Mouse (Mus musculus) brain, embryonic 14.5 days (tissue): ENCODE measurements around the gene Cyth2.

ENCODE experiments used
- CTCF ChIP-seq: fragments of 200-500 bp; IDR thresholded peaks from 2 replicates; pipeline ENCODE4 v1.5.1; 2012; ENCODE audit warnings: inconsistent platforms, mild to moderate bottlenecking, moderate library complexity, borderline replicate concordance; ENCODE audit not compliant: insufficient read depth, insufficient read length; ENCODE audit errors: extremely low read depth
- POLR2A ChIP-seq: fragments of 200-500 bp; IDR thresholded peaks from 2 replicates; pipeline ENCODE4 v1.6.1; 2012; ENCODE audit warnings: mild to moderate bottlenecking, inconsistent platforms, borderline replicate concordance; ENCODE audit not compliant: poor library complexity, insufficient read depth, insufficient read length, severe bottlenecking; ENCODE audit errors: extremely low read depth

GRCm38 (mm10) chr7:45796950-45797349 is 17.4 kb downstream of the Cyth2 start:
- no peak for TF ChIP-seq CTCF
- TF ChIP-seq POLR2A: no peak
